Mouse (Mus musculus) left cerebral cortex, postnatal 14 days (tissue): ENCODE data around the gene Slc25a15. TPM values are rescaled to one million over a fixed set of nuclear protein-coding genes. Genes with fewer than 3 reads are reported as not detected.

Source experiments
- DNase-seq, 2 experiments: peaks; one replicate each; pipeline ENCODE4 v3.0.0; 2021 to 2022; ENCODE audit warnings: low spot score in 2 of 2, mixed read lengths in 1 of 2
- intact Hi-C: fragments of 180-260 bp; cut with DNase I; formaldehyde crosslinking; loops from one replicate; pipeline ENCODE4 v1.15.1; 2025
- long read RNA-seq, 2 experiments: library from polyadenylated mRNA; stranded (forward); transcript quantifications; one replicate each; pipeline ENCODE4 v2.0.0; 2021
- total RNA-seq, 2 experiments: library from RNA; stranded (reverse); gene quantifications; 2 replicates each; pipeline ENCODE4 v1.2.3; 2021

Gene Slc25a15
- total RNA-seq, result 10 to 100 TPM; 11.1 to 12.5 TPM
- long read RNA-seq, experiment 1, transcript Slc25a15-201 (7 exons, 3,430 nt), result major isoform, 10 of 24 reads
- long read RNA-seq, experiment 1, partial matches to known transcripts, result 3 of 24 reads
- long read RNA-seq, experiment 1, other reads (novel, unspliced or antisense), result 11 of 24 reads
- long read RNA-seq, experiment 2, transcript Slc25a15-201 (7 exons, 3,430 nt), result major isoform, 14 of 28 reads
- long read RNA-seq, experiment 2, partial matches to known transcripts, result 2 of 28 reads
- long read RNA-seq, experiment 2, other reads (novel, unspliced or antisense), result 12 of 28 reads

DNA sequence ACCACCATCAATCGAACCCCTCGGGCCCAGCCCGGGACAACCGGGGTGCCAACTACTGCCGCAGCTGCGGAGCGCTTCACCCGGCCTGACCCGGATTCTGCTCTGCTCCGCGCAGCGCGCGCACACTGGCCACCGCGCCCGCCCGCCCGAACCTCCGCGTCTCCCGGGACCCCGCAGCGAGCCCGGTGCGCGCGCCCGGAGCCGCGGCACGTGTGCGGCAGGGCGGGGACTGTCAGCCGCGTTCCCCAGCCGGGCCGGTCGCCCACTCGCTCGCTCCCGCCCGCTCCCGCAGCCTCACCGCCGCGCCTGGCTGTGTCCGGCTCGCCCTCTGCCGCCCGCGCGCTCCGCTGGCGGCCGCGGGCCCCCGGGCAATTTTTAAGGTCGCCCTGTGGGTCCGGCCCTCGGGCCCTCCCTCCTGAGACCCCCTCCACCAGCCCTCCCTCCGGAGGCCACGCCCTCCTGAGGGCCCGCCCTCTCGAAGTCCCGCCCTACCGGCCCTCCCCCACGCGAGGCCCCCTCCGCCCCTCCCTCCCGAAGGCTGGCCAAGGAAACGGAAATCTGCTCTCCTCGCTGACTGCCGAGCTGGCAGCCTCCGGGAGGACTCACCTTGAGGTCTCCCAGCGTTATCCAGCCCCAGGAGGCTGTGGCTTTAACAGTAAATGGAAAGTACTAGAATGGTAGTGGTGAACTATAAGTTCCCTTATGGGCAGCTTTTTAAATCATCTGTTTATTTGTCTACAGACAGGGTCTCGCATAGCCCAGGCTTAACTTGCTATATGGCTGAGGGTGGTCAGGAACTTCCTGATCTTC is at the start of gene Slc25a15:
Gene Slc25a15 (minus strand): TSS at position 456 of the 810 bp plus-strand sequence.
- intact Hi-C loops, result loop anchor here (5.0 kb wide), 1 partner anchor 206 kb away; the partner anchor contains the start of gene Vps36

DNA sequence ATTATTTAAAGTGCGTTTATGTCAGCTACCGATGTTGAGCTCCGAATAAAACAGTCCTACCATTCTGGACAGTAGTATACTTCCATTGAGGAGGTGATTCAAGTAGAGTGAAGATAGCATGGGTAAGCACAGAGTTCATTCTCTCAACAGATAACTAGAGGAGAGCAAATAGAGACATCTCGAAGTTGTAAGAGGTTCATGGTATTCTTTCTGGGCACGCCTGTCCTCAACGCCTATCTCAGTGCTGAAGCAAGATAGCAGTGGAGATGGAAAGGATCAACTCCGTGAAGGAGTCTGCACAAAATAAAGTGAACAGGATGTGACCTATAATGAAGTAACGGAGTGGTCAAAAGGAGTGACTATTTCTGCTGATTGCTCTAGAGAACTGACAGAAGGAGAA is 13.6 kb upstream of the Slc25a15 start:
- no peak for DNase-seq
- intact Hi-C loops, result loop anchor here (2.0 kb wide), 1 partner anchor 219 kb away; the partner anchor contains the start of gene Vps36

More for the DNA sequence above, at the start of gene Slc25a15:
- peak; percentile 74 to 84 for DNase-seq

DNA sequence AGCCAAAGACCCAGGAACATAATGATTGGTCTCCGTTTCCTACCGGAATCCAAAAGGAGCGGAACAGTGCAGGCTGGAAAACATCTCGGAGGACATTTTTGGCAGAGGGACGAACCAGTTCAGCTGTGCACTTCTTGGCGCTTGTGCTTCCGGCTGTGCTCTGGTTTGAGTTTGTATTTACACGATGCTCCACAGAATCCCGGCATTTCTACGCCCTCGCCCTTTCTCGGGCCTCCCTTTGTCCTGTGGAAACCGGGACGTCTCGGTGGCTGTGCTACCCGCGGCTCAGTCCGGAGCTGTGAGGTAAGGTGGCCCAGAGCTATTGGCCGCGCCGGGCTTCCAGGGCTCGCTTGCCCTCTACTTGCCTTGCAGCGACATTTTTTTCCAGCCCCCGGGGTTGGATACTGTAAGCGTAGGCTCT is 12.9 kb upstream of the Slc25a15 start, which contains the start of gene Mrps31:
Gene Mrps31 (plus strand): TSS at position 80 of the 421 bp plus-strand sequence.
- DNase-seq, result peak; percentile 89 to 92
- intact Hi-C loops, result loop anchor here (2.0 kb wide), 1 partner anchor 218 kb away; the partner anchor contains the start of gene Vps36

DNA sequence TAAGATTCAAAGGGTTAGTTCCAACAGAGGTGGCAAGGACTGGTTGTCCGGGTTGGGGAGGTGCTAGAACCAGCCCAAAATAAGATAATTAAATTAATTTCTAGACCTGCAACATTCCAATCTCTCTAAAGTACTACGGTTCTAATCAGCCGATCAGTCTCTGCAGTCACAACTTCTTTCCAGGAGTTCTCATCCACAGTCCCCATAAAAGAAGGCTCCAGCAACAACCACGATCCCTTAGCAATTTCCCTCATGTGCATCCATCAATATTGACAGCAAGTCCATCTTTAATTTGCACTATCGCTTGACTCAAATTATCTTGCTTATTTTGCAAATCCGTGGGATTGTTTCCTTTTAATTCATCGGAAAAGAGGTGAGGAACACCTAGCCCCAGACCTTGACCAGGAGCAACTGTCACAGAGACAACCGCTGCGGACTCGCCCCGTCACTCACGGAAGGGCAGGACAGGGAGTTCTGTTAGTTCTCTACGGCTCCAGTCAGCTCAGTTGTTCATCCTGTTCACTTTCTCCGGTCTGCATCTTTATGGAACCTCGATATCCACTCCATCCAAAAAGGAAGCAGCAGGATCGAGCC is 12.4 kb upstream of the Slc25a15 start:
- intact Hi-C loops, result loop anchor here (2.0 kb wide), 1 partner anchor 218 kb away; the partner anchor contains the start of gene Vps36
- no peak for DNase-seq

DNA sequence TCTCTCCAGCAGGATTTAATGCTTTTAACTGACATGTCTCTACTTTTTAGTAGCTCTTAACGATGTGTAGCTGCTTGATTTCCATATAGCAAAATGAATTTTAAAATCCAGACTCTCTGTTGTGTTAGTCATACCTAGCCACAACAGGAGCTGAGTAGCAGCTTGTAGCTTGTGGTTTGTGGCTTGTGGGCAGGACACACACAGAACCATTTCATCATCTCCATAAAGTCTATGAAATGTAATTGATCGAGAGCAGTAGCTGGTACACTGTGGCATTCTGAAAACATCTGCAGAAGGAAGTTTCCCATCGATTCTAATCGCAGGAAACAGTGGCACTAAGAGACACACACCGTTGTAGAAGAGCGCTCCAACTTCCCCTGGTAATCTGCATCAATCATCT is 7.3 kb upstream of the Slc25a15 start:
- intact Hi-C loops, result loop anchor here (10.0 kb wide), 1 partner anchor 411 kb away; no protein-coding TSS in a partner anchor
- no peak for DNase-seq

DNA sequence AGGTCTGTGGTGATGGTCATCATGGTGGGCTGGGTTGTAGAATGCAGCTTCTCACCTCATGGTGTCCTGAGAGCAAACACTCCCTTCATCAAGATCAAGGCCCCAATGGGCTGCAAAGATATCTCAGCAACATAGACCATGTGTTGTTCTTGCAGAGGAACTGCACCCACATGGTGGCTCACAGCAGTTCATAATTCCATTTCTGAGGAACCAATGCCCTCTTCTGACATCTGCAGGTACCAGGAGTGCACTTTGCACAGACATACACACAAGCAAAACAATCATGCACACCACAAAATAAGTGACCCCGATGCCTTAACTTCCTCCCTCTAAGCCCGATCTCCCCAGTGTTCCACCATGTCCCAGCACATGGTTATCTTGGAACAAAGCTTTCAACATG is 4.8 kb upstream of the Slc25a15 start:
- DNase-seq, result no peak
- intact Hi-C loops, result loop anchor here (10.0 kb wide), 1 partner anchor 408 kb away; no protein-coding TSS in a partner anchor

DNA sequence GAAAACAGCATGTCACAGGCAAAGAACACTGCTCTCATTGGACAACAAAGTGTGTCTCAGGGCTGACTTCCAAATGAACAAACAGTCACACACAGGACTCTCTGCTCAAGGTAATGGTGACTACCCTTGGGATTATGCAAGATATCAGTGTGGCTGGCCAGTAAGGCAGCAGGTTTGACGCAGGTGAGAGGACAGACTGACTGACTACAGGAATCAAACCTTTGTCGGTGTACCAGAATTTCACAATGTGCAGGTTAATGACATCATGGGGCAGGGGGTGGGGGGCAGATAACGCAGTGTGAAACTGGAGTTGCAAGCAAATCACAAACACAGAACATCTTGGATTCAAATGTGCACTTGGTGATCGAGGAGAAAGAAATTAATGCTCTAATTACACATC is 2.2 kb upstream of the Slc25a15 start:
- intact Hi-C loops, result loop anchor here (10.0 kb wide), 1 partner anchor 406 kb away; no protein-coding TSS in a partner anchor
- DNase-seq, result no peak

DNA sequence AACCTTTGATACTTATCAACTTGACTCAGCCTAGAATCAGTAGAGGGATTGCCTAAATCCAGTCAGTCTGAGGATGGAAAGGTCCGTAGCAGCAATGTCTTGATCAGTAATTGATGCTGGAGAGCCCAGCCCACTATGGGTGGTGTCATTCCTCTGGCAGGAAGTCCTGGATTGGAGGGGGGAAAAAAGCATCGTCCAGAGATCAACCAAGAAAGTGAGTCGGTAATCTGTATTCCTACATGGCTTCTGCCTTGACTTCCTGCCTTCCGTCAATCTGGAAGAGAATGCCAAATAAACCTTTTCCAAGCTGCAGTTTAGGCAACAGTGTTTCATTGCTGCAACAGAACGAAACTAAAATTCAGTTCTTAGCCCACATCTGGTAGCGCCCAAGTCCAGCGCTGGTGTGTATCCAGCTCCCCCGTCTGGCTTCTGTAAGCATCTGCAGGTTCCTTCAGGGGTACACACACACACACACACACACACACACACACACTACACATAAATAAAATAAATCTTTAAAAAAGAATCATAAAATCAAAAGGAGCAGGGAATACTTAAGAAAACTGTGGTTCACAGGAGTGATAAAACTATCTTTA is 986 bp upstream of the Slc25a15 start:
- intact Hi-C loops, result loop anchor here (5.0 kb wide), 1 partner anchor 207 kb away; the partner anchor contains the start of gene Vps36
- no peak for DNase-seq

DNA sequence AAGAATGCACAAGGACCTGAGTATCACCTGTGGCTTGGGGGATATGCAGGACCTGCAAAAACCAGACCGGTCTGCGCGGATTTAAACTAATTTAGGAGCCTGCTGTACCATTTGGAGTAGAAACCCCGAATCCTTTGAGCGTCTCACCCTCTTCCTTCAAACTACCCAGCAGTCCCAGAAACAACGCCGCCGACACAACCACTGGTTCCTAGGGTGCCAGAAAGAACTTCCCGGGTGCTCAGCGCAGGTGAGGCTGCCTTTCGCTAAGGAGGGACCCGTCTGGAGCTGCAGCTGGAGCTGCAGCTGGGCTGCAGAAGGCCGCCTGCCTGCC is 621 bp downstream of the Slc25a15 start:
- DNase-seq, result no peak
- intact Hi-C loops, result loop anchor here (5.0 kb wide), 1 partner anchor 205 kb away; the partner anchor contains the start of gene Vps36

DNA sequence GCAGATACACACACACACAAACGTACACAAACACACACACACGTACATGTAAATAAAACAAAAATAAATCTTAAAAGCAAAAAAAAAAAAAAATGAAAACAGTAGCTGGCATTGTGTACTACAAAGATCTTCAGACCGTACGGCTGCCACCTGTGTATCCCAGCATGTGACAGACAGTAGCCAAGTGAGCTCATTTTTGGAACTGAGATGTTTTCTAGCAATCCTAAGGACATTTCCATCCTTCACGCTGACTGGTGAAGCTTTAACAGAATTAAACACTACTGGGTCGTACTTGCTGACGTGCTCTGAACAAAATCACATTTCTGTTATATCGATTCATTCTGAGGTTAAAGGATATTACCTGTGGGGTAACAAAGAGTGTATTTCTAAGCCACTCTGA is 3.1 kb downstream of the Slc25a15 start:
- DNase-seq, result no peak
- intact Hi-C loops, result loop anchor here (5.0 kb wide), 1 partner anchor 203 kb away; the partner anchor contains the start of gene Vps36

DNA sequence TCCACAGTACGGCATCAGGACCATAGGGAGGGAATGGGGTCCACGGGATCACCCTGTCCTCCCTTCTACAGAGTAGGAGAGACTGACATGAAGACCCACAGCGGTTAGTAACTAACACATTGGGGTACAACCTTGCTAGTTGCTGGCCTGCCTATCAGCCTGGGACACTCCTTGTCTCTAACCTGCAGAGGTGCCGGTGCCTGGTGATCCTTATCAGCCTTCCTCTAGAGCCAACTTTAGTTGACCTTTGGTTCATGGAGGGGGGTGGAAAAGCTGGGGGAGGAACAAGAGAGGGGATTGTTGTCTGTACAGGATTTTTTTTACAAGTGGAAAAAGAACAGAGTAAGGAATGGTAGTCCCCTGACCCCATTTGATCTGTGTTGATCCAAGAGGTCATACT is 3.9 kb downstream of the Slc25a15 start:
- no peak for DNase-seq
- intact Hi-C loops, result no loop called here

DNA sequence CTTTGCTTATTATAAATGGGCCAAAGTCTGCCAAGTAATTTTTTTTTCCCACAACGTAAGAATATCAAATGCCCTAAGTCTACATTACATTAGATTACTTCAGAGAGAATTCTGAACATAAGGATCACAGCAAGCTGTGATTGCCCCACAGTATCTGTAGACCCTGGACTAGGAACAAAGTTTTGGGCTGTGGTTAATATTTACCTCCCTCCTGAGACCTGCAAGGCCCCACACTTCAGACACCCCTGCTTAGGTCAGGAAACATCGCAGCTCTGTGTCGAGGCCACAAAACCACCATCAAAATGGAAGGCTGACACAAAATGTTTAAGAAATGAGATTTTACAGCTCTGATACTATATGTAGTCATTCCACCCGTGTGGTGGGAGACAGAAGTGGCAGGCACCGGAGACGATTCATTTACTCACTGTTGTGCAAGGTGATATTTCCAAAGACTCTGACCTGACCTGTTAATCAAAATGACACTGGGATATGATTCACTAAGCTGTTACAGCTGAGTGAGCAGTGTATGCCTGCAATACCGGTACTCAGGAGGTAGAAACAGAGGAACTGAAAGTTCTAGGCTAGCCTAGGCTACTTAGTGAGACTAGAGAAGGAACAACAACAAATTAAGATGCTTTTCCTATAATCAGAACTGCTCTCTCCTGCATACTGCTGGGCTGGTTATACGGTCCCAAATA is 7.5 kb downstream of the Slc25a15 start:
- intact Hi-C loops, result no loop called here

DNA sequence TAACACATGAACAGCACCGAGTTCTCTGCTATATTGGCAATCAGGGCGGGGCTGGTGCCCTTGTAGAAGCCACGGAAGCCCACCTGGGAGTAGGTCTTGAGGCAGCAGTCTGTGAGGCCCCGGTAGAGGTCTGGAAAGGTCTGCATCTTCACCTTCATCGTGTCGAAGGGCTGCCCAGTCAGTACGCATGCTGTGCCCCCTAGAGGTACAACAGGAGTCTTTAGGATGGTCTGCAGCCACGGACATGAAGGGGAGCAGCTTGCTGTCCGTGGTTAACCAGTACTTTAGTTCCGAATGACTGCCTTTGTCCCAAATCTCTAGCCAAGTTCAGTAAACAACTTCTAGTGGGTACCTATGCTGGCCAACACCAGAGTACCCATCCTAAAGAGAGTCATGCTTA is 8.5 kb downstream of the Slc25a15 start:
- DNase-seq, result no peak
- intact Hi-C loops, result no loop called here

More for the DNA sequence above, 7.5 kb downstream of the Slc25a15 start:
- DNase-seq, result no peak

DNA sequence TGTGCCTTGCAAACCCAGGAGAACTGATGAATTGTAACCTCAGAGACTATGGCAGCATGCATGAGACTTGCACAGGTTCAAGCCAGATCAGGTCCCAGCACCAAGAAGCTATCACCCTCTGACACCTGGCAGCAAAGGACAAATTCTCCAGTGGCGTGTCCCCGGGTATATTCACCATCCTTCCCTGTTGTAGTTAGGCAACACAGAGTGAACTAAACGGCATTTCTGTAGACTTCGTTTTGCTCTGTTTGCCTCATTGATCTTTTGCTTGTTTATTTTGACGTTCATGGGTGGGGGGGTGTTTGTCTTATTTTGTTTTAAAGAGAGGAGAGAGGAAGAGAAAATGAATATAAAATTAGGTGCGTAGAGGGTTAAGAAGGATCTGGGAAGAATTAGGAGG is 13.2 kb downstream of the Slc25a15 start:
- no peak for DNase-seq
- intact Hi-C loops, result no loop called here

DNA sequence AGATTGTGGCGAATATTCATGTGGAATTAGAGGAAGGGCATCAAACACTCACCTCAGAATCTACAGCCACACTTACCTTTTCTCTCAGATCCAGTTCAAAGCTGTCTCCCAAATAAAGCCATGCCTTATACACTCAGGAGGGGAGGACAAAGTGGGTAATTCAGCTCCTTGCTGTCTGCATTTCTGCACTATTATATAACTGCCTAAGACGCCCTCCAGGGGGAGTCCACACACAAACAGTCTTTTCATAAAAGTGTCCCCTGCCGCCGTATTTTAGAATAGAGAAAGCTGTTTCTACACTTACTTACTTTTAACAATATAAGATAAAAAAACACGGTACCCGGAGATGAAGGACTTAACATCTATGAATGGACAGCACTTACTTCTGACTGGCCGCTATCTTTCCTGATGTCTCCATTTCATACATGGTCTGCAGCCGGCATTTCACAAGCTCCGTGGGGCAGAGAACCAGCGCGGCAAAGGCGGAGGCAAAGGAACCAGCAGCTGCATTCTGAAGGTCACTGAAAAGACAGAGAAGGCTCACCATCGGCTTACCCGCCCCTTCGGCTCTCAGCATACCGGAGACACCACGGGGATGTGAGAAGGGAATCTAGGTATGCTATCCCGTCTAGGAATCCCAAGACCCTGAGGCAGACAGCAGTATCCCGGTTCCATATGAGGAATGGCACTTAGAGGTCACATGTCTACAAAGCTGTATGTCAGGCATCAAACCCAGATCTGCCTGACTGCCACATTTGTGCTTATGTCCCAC is 15.4 kb downstream of the Slc25a15 start:
- DNase-seq, result peak in 1 of 2 experiments; percentile 45
- intact Hi-C loops, result no loop called here

DNA sequence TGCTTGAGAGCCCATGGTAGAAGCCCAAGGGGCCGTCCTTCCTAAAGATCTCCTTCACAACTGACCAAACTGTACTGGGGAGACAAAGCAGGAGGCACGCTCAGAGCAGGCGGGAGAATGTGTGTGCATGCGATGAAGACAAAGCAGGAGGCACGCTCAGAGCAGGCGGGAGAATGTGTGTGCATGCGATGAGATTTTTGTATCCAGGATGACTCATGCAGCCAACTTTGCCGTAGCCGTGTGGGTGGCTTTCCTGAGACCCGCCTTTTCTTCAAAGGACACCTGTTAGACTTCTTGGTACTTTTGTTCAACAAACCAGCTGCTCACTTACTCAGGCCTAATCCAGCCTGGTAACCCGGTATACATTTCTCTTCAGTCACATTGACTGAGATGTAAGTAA is 17.5 kb downstream of the Slc25a15 start:
- peak in 1 of 2 experiments; percentile 19 for DNase-seq
- intact Hi-C loops, result no loop called here

DNA sequence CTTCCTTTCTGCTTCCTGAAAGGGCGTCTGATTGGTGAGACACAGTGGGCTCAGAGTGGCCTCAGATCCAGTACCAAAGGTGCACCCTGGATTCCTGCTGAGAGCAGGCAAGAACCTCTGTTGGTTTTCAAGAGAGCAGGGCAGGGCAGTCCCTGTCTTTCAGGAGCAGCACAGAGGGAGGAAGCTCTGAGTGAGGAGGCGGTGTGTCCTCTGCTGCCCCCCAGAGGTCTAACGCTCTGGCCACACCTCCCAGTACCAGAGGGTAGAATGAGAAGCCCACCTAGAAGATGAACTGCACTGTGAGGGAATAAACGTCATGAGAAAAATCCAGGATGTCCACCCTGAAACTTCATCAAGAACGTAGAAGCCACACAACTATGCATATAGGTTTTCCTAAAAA is 21.5 kb downstream of the Slc25a15 start:
- intact Hi-C loops, result no loop called here
- peak in 1 of 2 experiments; percentile 19 for DNase-seq

DNA sequence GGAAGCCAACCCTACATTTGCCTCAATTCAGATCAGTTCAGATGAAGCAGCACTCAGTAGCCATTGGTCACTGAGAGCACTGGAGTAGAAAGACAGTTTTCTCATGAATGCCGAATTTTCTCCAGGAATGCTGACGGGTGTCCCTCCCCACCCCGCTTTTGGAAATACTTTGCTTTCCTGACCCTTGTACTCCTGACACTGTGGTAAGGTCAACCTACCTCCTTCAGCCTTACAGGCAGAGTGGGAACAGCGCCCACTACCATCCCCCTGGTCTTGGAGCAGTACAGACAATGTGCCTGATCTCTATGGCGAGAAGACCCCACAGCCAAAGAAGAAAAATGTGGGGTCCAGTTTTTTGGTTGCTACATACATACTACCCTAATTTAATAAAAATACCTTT is 22.1 kb downstream of the Slc25a15 start:
- no peak for DNase-seq
- intact Hi-C loops, result no loop called here
